Mouse (Mus musculus): ENCODE results near the gene Paqr8. TPM values are rescaled to one million over a fixed set of nuclear protein-coding genes. Genes with fewer than 3 reads are reported as not detected.
A peak's percentile ranks its signal among the peaks of the same experiment; 100 is the strongest.

Paqr8 gene
- 4.8 and 8.3 TPM in 2 replicates for polyA plus RNA-seq (2015; fragmentation: Nextera tagmentation; extraction: Ambion mirVana)

- peak within 1 kb of the TSS; percentile 90 for H3K4me2 ChIP-seq (replicated peaks; ENCODE audit: low read depth, low read length)
- peak within 1 kb of the TSS; percentile 39 for H3K9ac ChIP-seq (replicated peaks; ENCODE audit: low read depth)
- H3K36me3 ChIP-seq (ENCODE audit: insufficient read depth, low read length), result no peaks in the 10 kb centered on the region
- H3K9me3 ChIP-seq (ENCODE audit: low read length), result no peaks in the 10 kb centered on the region
- ATAC-seq (peak; percentile 99), DNase-seq (ENCODE audit: low spot score) (peak; percentile 90)
- WGBS, result under 1% methylated on average over 27 of the region's 37 CpGs
- TF ChIP-seq CTCF (IDR thresholded peaks at IDR 0.05), result 0 out of 2 replicates have a peak, but pooled peaks have one; percentile 3
- no peak for TF ChIP-seq EP300 (IDR thresholded peaks at IDR 0.05)
- no peaks in the 10 kb centered on the region for H3K27me3 ChIP-seq (replicated peaks; ENCODE audit: insufficient read depth, low read length)
- H3K4me3 ChIP-seq (ENCODE audit: low read depth, low read length), result peak within 1 kb of the TSS; percentile 58
- peak within 1 kb of the TSS; percentile 33 for H3K27ac ChIP-seq (ENCODE audit: low read length)
- no peaks in the 10 kb centered on the region for H3K4me1 ChIP-seq (ENCODE audit: insufficient read depth, low read depth, low read length)
These were observed at the start of gene Paqr8 for GRCm38 (mm10) chr1:20890404-20890921. TSS of gene Paqr8 (plus strand) at chr1:20890606.

DNA sequence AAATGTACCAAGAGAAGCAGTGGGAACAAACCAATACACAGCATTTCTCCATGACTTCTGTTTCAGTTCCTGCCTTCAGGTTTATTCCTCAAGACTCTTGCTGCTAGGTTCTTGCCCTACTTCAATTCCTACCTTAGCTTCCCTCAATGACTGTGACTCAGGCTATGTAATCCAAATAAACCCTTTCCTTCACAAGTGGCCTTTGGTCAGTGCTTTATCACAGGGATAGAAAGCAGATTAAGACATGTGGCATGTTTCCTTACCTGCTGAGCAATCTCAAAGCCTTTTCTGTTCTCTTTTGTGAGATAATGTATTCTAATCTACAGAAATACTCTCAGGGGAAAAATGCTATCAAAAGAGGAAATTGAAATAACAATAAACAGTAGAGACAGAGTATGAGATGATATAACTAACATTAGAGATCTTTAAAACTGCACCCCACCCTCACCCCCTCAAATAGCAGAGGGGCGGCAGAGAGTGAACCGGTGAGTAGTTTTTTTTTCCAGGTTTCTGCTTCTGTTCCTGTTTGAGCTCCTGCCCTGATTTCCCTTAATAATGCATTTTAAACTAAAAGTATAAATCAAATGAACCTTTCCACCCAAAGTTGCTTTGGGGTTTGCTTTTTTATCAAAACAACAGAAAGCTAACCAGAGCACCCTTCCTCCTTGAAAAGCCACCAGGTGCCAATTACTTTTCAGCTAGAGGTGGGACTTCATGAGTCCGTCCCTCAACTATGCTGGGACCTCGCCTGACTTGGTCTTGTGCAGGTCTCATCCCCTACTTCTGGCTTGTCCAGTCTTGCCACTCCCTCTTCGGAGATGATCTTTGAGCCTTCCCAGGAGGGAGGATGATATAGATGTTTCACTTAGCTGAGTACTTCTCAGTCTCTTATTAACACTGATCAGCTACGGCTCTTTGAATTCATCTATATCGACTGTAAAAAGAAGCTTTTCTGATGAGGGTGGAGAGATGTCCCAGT, 33.2 kb upstream of the Paqr8 start:
- no peaks in the 10 kb centered on the region for H3K27me3 ChIP-seq (replicated peaks; ENCODE audit: insufficient read depth, low read length)
- ATAC-seq (no peak), DNase-seq (ENCODE audit: low spot score) (no peak)
- H3K4me2 ChIP-seq (replicated peaks; ENCODE audit: low read depth, low read length), result no peak overlapping the region
- no peak overlapping the region for H3K9ac ChIP-seq (replicated peaks; ENCODE audit: low read depth)
- no peaks in the 10 kb centered on the region for H3K4me1 ChIP-seq (ENCODE audit: insufficient read depth, low read depth, low read length)
- H3K9me3 ChIP-seq (ENCODE audit: low read length), result no peaks in the 10 kb centered on the region
- TF ChIP-seq EP300 (IDR thresholded peaks at IDR 0.05) (no peak), CTCF (IDR thresholded peaks at IDR 0.05) (no peak)
- H3K4me3 ChIP-seq (ENCODE audit: low read depth, low read length), result no peak overlapping the region
- no peak overlapping the region for H3K27ac ChIP-seq (ENCODE audit: low read length)
- 77% methylated on average over 7 of the region's 7 CpGs for WGBS
- no peaks in the 10 kb centered on the region for H3K36me3 ChIP-seq (ENCODE audit: insufficient read depth, low read length)

GRCm38 (mm10) chr1:20860775-20861174, 29.6 kb upstream of the Paqr8 start:
- Histone ChIP-seq H3K27me3 (replicated peaks; ENCODE audit: insufficient read depth, low read length) (no peaks in the 10 kb centered on the region), H3K4me3 (ENCODE audit: low read depth, low read length) (no peak overlapping the region), H3K4me1 (ENCODE audit: insufficient read depth, low read depth, low read length) (no peaks in the 10 kb centered on the region), H3K27ac (ENCODE audit: low read length) (no peak overlapping the region), H3K9me3 (ENCODE audit: low read length) (no peaks in the 10 kb centered on the region), H3K9ac (replicated peaks; ENCODE audit: low read depth) (no peak overlapping the region), H3K36me3 (ENCODE audit: insufficient read depth, low read length) (no peaks in the 10 kb centered on the region), H3K4me2 (replicated peaks; ENCODE audit: low read depth, low read length) (no peak overlapping the region)
- DNase-seq (ENCODE audit: low spot score) (no peak), ATAC-seq (no peak)
- TF ChIP-seq EP300 (IDR thresholded peaks at IDR 0.05), result no peak
- TF ChIP-seq CTCF (IDR thresholded peaks at IDR 0.05), result no peak
- 68% methylated on average over 3 of the region's 3 CpGs for WGBS

DNA sequence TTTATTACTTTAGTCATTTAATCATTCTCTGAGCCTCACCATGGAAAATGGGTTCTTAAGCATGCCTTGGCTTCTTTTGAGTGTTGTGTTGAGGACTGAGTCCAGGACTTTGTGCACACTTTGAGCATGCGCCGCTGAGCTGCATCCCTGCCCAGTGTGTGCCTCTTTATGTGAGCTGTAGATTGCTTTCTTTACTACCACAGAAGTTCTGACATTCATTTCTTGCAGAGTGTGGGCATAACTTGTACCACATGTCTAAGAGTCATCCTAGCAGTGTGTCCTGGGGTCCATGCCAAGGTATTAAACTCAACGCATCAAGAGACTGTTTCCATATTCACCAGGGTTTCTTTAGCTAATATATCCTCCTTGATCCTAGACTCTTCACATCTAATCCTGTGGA, 28.5 kb upstream of the Paqr8 start:
- H3K27me3 ChIP-seq (replicated peaks; ENCODE audit: insufficient read depth, low read length), result no peaks in the 10 kb centered on the region
- no peak for ATAC-seq
- 83% methylated on average over 3 of the region's 3 CpGs for WGBS
- H3K4me2 ChIP-seq (replicated peaks; ENCODE audit: low read depth, low read length), result no peak overlapping the region
- H3K36me3 ChIP-seq (ENCODE audit: insufficient read depth, low read length), result no peaks in the 10 kb centered on the region
- no peaks in the 10 kb centered on the region for H3K4me1 ChIP-seq (ENCODE audit: insufficient read depth, low read depth, low read length)
- no peak for DNase-seq (ENCODE audit: low spot score)
- no peak overlapping the region for H3K4me3 ChIP-seq (ENCODE audit: low read depth, low read length)
- H3K9ac ChIP-seq (replicated peaks; ENCODE audit: low read depth), result no peak overlapping the region
- no peaks in the 10 kb centered on the region for H3K9me3 ChIP-seq (ENCODE audit: low read length)
- H3K27ac ChIP-seq (ENCODE audit: low read length), result no peak overlapping the region
- TF ChIP-seq EP300 (IDR thresholded peaks at IDR 0.05), result no peak

- H3K27me3 ChIP-seq (replicated peaks; ENCODE audit: insufficient read depth, low read length), result no peaks in the 10 kb centered on the region
- H3K4me2 ChIP-seq (replicated peaks; ENCODE audit: low read depth, low read length), result no peak overlapping the region
- H3K4me3 ChIP-seq (ENCODE audit: low read depth, low read length), result no peak overlapping the region
- 15% methylated on average over 5 of the region's 5 CpGs for WGBS
- H3K36me3 ChIP-seq (ENCODE audit: insufficient read depth, low read length), result no peaks in the 10 kb centered on the region
- TF ChIP-seq EP300 (IDR thresholded peaks at IDR 0.05) (peak; percentile 70), CTCF (IDR thresholded peaks at IDR 0.05) (no peak)
- H3K9me3 ChIP-seq (ENCODE audit: low read length), result no peaks in the 10 kb centered on the region
- H3K27ac ChIP-seq (ENCODE audit: low read length), result peak overlapping the region; percentile 65; the same call in 1 of the 2 replicates
- DNase-seq (ENCODE audit: low spot score) (peak; percentile 87), ATAC-seq (peak; percentile 97)
- no peak overlapping the region for H3K9ac ChIP-seq (replicated peaks; ENCODE audit: low read depth)
- H3K4me1 ChIP-seq (ENCODE audit: insufficient read depth, low read depth, low read length), result no peaks in the 10 kb centered on the region
These were observed 26.8 kb upstream of the Paqr8 start for GRCm38 (mm10) chr1:20863452-20864172.

All from lung, postnatal 0 days (tissue).